Mouse (Mus musculus): ENCODE measurements around the gene Gm17019. TPM values are rescaled to one million over a fixed set of nuclear protein-coding genes. Genes with fewer than 3 reads are reported as not detected.

Gm17019 gene
- total RNA-seq (2023), result not detected

GRCm38 (mm10) chr5:15032898-15033297, at the start of gene Gm17019:
Gene Gm17019 (minus strand): TSS chr5:15032998.

Other genes starting within 250 kb of the Gm17019 start
- gene Gm9758, start 118.1 kb downstream of the Gm17019 start, total RNA-seq (2023), result not detected
- gene Speer4e, start 94.6 kb downstream of the Gm17019 start, total RNA-seq (2023), result not detected
- not detected for gene Gm10354, start 54.1 kb downstream of the Gm17019 start, total RNA-seq (2023)

Data from neutrophil, adult 83 days (primary cell).